Mouse (Mus musculus): ENCODE measurements around the gene Huwe1. TPM values are rescaled to one million over a fixed set of nuclear protein-coding genes. Genes with fewer than 3 reads are reported as not detected.

Huwe1 gene
- 78.6 TPM for polyA plus RNA-seq (2014; fragmentation: Illumina TruSeq; extraction: RNeasy Lipid Tissue Mini Kit (QIAGEN cat#74804); ENCODE audit: low read depth, low replicate concordance)

GRCm38 (mm10) chrX:151800701-151801511, at the start of gene Huwe1:
TSS of gene Huwe1 (plus strand) at chrX:151800807.

Other genes with a start within 250 kb of the Huwe1 start
- gene Hsd17b10, start 201.0 kb downstream of the Huwe1 start, polyA plus RNA-seq (2014; fragmentation: Illumina TruSeq; extraction: RNeasy Lipid Tissue Mini Kit (QIAGEN cat#74804); ENCODE audit: low read depth, low replicate concordance) = 234 TPM
- gene Ribc1, start 215.5 kb downstream of the Huwe1 start, polyA plus RNA-seq (2014; fragmentation: Illumina TruSeq; extraction: RNeasy Lipid Tissue Mini Kit (QIAGEN cat#74804); ENCODE audit: low read depth, low replicate concordance) = 0.71 TPM
- 38.1 TPM for gene Smc1a, start 215.6 kb downstream of the Huwe1 start, polyA plus RNA-seq (2014; fragmentation: Illumina TruSeq; extraction: RNeasy Lipid Tissue Mini Kit (QIAGEN cat#74804); ENCODE audit: low read depth, low replicate concordance)

Data from heart, adult 10 weeks (tissue).